Mouse (Mus musculus) embryonic facial prominence, embryonic 14.5 days (tissue): ENCODE data around the gene S100a16. TPM values are rescaled to one million over a fixed set of nuclear protein-coding genes. Genes with fewer than 3 reads are reported as not detected.

ENCODE experiments used
- ATAC-seq: fragments of 200-750 bp; cut with Nextera tagmentation; 2 replicates; pipeline ENCODE4 v1.8.0; 2017; ENCODE audit warnings: low read depth, moderate number of reproducible peaks, moderate TSS enrichment
- DNase-seq: peaks from one replicate; pipeline ENCODE4 v3.0.0-alpha.2; 2015; ENCODE audit warnings: low spot score
- H3K27ac ChIP-seq: fragments of 300-500 bp; sonication (generic); replicated peaks from 2 replicates; pipeline ENCODE4 v1.5.1; 2014; ENCODE audit warnings: low read depth, mild to moderate bottlenecking, low read length, moderate library complexity
- H3K27me3 ChIP-seq: fragments of 300-500 bp; sonication (generic); replicated peaks from 2 replicates; pipeline ENCODE4 v1.6.1; 2014; ENCODE audit warnings: low read length; ENCODE audit not compliant: control insufficient read depth, insufficient read depth
- H3K36me3 ChIP-seq: fragments of 300-500 bp; sonication (generic); 2 replicates; pipeline ENCODE4 v1.6.1; 2014; ENCODE audit warnings: low read length, mixed read lengths; ENCODE audit not compliant: control insufficient read depth, insufficient read depth
- H3K4me1 ChIP-seq: fragments of 300-500 bp; sonication (generic); 2 replicates; pipeline ENCODE4 v1.6.1; 2014; ENCODE audit warnings: antibody characterized with exemption, low read length; ENCODE audit not compliant: control insufficient read depth, insufficient read depth
- H3K4me2 ChIP-seq: fragments of 300-500 bp; sonication (generic); 2 replicates; pipeline ENCODE4 v1.6.1; 2014; ENCODE audit warnings: low read depth, mild to moderate bottlenecking, low read length, moderate library complexity, mixed read lengths
- H3K4me3 ChIP-seq: fragments of 300-500 bp; sonication (generic); 2 replicates; pipeline ENCODE4 v1.5.1; 2014; ENCODE audit warnings: low read depth, mild to moderate bottlenecking, low read length
- H3K9ac ChIP-seq: fragments of 300-500 bp; sonication (generic); 2 replicates; pipeline ENCODE4 v1.6.1; 2014; ENCODE audit warnings: low read depth, mild to moderate bottlenecking, low read length, moderate library complexity, mixed read lengths
- H3K9me3 ChIP-seq: fragments of 300-500 bp; sonication (generic); 2 replicates; pipeline ENCODE4 v1.6.1; 2016; ENCODE audit warnings: low read length; ENCODE audit not compliant: control insufficient read depth
- WGBS: fragments of 180-500 bp; shearing (Covaris S2); extraction: QIAGEN DNeasy Blood & Tissue Kit; methylation state at CpG from one replicate; pipeline ENCODE4 v1.1.7; 2014; 5-methylcytosine and 5-hydroxymethylcytosine counted together
- polyA plus RNA-seq: library from polyadenylated mRNA; unstranded; fragments of >200 nt; fragmentation: Nextera tagmentation; extraction: Ambion mirVana; gene quantifications from 2 replicates; pipeline ENCODE4 v1.2.1, GENCODE M21; 2014

The S100a16 gene
- polyA plus RNA-seq, 1 experiment from 2014 or later, result 201 TPM

GRCm38 (mm10) chr3:90555954-90556353 is 18.9 kb downstream of the S100a16 start:
- Histone ChIP-seq H3K27me3 (no peaks in the 10 kb centered on the region), H3K4me1 (no peaks in the 10 kb centered on the region), H3K36me3 (no peaks in the 10 kb centered on the region), H3K9me3 (no peaks in the 10 kb centered on the region), H3K27ac (no peak overlapping the region), H3K4me3 (no peak overlapping the region), H3K4me2 (no peak overlapping the region), H3K9ac (no peak overlapping the region)
- ATAC-seq (peak; percentile 30; the same call in 1 of the 2 replicates), DNase-seq (peak; percentile 65)
- WGBS, result 56% methylated on average over 5 of the region's 5 CpGs

GRCm38 (mm10) chr3:90560008-90560628 is 23.1 kb downstream of the S100a16 start, which contains the start of gene S100a3:
TSS of gene S100a3 (plus strand) at chr3:90560578.
- Histone ChIP-seq H3K36me3 (no peaks in the 10 kb centered on the region), H3K27ac (no peak within 1 kb of the TSS), H3K9ac (no peak within 1 kb of the TSS), H3K9me3 (no peaks in the 10 kb centered on the region), H3K27me3 (no peaks in the 10 kb centered on the region), H3K4me3 (no peak within 1 kb of the TSS), H3K4me1 (no peaks in the 10 kb centered on the region), H3K4me2 (no peak within 1 kb of the TSS)
- ATAC-seq (peak; percentile 72; the same call in 1 of the 2 replicates), DNase-seq (peak; percentile 62)
- WGBS, result 62% methylated on average over 6 of the region's 6 CpGs

- whole genome bisulfite sequencing, result 87% methylated on average over 5 of the region's 5 CpGs
- H3K36me3 ChIP-seq, result no peaks in the 10 kb centered on the region
- ATAC-seq (no peak), DNase-seq (no peak)
- H3K4me3 ChIP-seq, result no peak overlapping the region
- H3K27ac ChIP-seq, result no peak overlapping the region
- no peak overlapping the region for H3K4me2 ChIP-seq
- no peak overlapping the region for H3K9ac ChIP-seq
- H3K9me3 ChIP-seq, result no peaks in the 10 kb centered on the region
- H3K27me3 ChIP-seq, result no peaks in the 10 kb centered on the region
- peaks cover 5% of the 10 kb centered on the region for H3K4me1 ChIP-seq
Measured at GRCm38 (mm10) chr3:90574691-90575090, 37.6 kb downstream of the S100a16 start.

GRCm38 (mm10) chr3:90575320-90575719 is 38.3 kb downstream of the S100a16 start:
- 76% methylated on average over 3 of the region's 3 CpGs for WGBS
- ATAC-seq, result no peak
- no peak overlapping the region for H3K4me2 ChIP-seq

GRCm38 (mm10) chr3:90576351-90577001 is 39.4 kb downstream of the S100a16 start:
- H3K9ac ChIP-seq, result no peak overlapping the region
- no peak overlapping the region for H3K4me3 ChIP-seq
- H3K36me3 ChIP-seq, result no peaks in the 10 kb centered on the region
- H3K27ac ChIP-seq, result no peak overlapping the region
- ATAC-seq, result no peak
- no peaks in the 10 kb centered on the region for H3K27me3 ChIP-seq
- H3K4me2 ChIP-seq, result no peak overlapping the region
- 63% methylated on average over 10 of the region's 10 CpGs for WGBS
- H3K4me1 ChIP-seq, result peaks cover 5% of the 10 kb centered on the region
- H3K9me3 ChIP-seq, result no peaks in the 10 kb centered on the region
- DNase-seq, result no peak

More at GRCm38 (mm10) chr3:90575320-90575719, 38.3 kb downstream of the S100a16 start:
- Histone ChIP-seq H3K27me3 (no peaks in the 10 kb centered on the region), H3K27ac (no peak overlapping the region), H3K4me1 (peaks cover 5% of the 10 kb centered on the region), H3K36me3 (no peaks in the 10 kb centered on the region), H3K9me3 (no peaks in the 10 kb centered on the region), H3K4me3 (no peak overlapping the region), H3K9ac (no peak overlapping the region)
- DNase-seq, result no peak

GRCm38 (mm10) chr3:90579433-90579832 is 42.4 kb downstream of the S100a16 start:
- H3K27ac ChIP-seq, result no peak overlapping the region
- no peaks in the 10 kb centered on the region for H3K27me3 ChIP-seq
- H3K4me3 ChIP-seq, result no peak overlapping the region
- H3K36me3 ChIP-seq, result no peaks in the 10 kb centered on the region
- peaks cover 5% of the 10 kb centered on the region for H3K4me1 ChIP-seq
- H3K9me3 ChIP-seq, result 0 out of 2 replicates have a peak, but pooled peaks cover 5% of the 10 kb centered on the region
- H3K9ac ChIP-seq, result no peak overlapping the region
- H3K4me2 ChIP-seq, result no peak overlapping the region
- 43% methylated on average over 7 of the region's 7 CpGs for WGBS
- ATAC-seq (peak; percentile 37; the same call in 1 of the 2 replicates), DNase-seq (peak; percentile 76)

- Histone ChIP-seq H3K27ac (no peak overlapping the region), H3K27me3 (no peaks in the 10 kb centered on the region), H3K4me1 (peaks cover 5% of the 10 kb centered on the region), H3K4me2 (no peak overlapping the region), H3K4me3 (no peak overlapping the region), H3K36me3 (no peaks in the 10 kb centered on the region), H3K9ac (no peak overlapping the region), H3K9me3 (0 out of 2 replicates have a peak, but pooled peaks cover 5% of the 10 kb centered on the region)
- 94% methylated on average over 5 of the region's 5 CpGs for WGBS
- ATAC-seq, result no peak
- no peak for DNase-seq
Measured at GRCm38 (mm10) chr3:90581141-90581540, 44.1 kb downstream of the S100a16 start.

- H3K36me3 ChIP-seq, result no peaks in the 10 kb centered on the region
- 0 out of 2 replicates have a peak, but pooled peaks cover 5% of the 10 kb centered on the region for H3K9me3 ChIP-seq
- no peak overlapping the region for H3K27ac ChIP-seq
- WGBS, result 100% methylated on average over 1 of the region's 1 CpGs
- no peak overlapping the region for H3K4me3 ChIP-seq
- no peaks in the 10 kb centered on the region for H3K27me3 ChIP-seq
- ATAC-seq (no peak), DNase-seq (no peak)
- no peak overlapping the region for H3K9ac ChIP-seq
- peaks cover 5% of the 10 kb centered on the region for H3K4me1 ChIP-seq
- no peak overlapping the region for H3K4me2 ChIP-seq
Measured at GRCm38 (mm10) chr3:90582156-90582555, 45.1 kb downstream of the S100a16 start.
